Mouse (Mus musculus) midbrain, embryonic 15.5 days (tissue): ENCODE results near the gene Rdh5. TPM values are rescaled to one million over a fixed set of nuclear protein-coding genes. Genes with fewer than 3 reads are reported as not detected.

Experiments used
- ATAC-seq: fragments of 200-750 bp; cut with Nextera tagmentation; replicated peaks from 2 replicates; pipeline ENCODE4 v1.8.0; 2017; ENCODE audit warnings: moderate TSS enrichment
- H3K27ac ChIP-seq: fragments of 300-500 bp; sonication (generic); 2 replicates; pipeline ENCODE4 v1.5.1; 2015; ENCODE audit warnings: mild to moderate bottlenecking, inconsistent platforms
- H3K27me3 ChIP-seq: fragments of 300-500 bp; sonication (generic); replicated peaks from 2 replicates; pipeline ENCODE4 v1.6.1; 2015; ENCODE audit warnings: inconsistent platforms
- H3K36me3 ChIP-seq: fragments of 300-500 bp; sonication (generic); replicated peaks from 2 replicates; pipeline ENCODE4 v1.6.1; 2015; ENCODE audit warnings: inconsistent platforms
- H3K4me1 ChIP-seq: fragments of 300-500 bp; sonication (generic); 2 replicates; pipeline ENCODE4 v1.6.1; 2015; ENCODE audit warnings: inconsistent platforms
- H3K4me2 ChIP-seq: fragments of 300-500 bp; sonication (generic); 2 replicates; pipeline ENCODE4 v1.6.1; 2015; ENCODE audit warnings: inconsistent platforms, mild to moderate bottlenecking, moderate library complexity
- H3K4me3 ChIP-seq: fragments of 300-500 bp; sonication (generic); 2 replicates; pipeline ENCODE4 v1.5.1; 2015; ENCODE audit warnings: mild to moderate bottlenecking, inconsistent platforms
- H3K9ac ChIP-seq: fragments of 300-500 bp; sonication (generic); 2 replicates; pipeline ENCODE4 v1.6.1; 2015; ENCODE audit warnings: mild to moderate bottlenecking, inconsistent platforms
- H3K9me3 ChIP-seq: fragments of 300-500 bp; sonication (generic); 2 replicates; pipeline ENCODE4 v1.6.1; 2016; ENCODE audit warnings: inconsistent platforms
- WGBS: fragments of 180-500 bp; shearing (Covaris S2); methylation state at CpG from one replicate; pipeline ENCODE4 v1.1.7; 2015; ENCODE audit warnings: mixed read lengths; 5-methylcytosine and 5-hydroxymethylcytosine counted together
- polyA plus RNA-seq: library from polyadenylated mRNA; unstranded; fragments of >200 nt; fragmentation: Nextera tagmentation; extraction: Ambion mirVana; gene quantifications from 2 replicates; pipeline ENCODE4 v1.2.1, GENCODE M21; 2015

Gene Rdh5
- 12.9 and 15.4 TPM in 2 replicates for polyA plus RNA-seq

- Histone ChIP-seq H3K27ac (peak within 1 kb of the TSS; percentile 92), H3K4me2 (peak within 1 kb of the TSS; percentile 71), H3K4me1 (peaks cover 22% of the 10 kb centered on the region), H3K27me3 (no peaks in the 10 kb centered on the region), H3K4me3 (peak within 1 kb of the TSS; percentile 69), H3K9me3 (no peaks in the 10 kb centered on the region), H3K9ac (peak within 1 kb of the TSS; percentile 89), H3K36me3 (no peaks in the 10 kb centered on the region)
- no peak for ATAC-seq
- WGBS = 17% methylated on average over 1 of the region's 1 CpGs
Measured at GRCm38 (mm10) chr10:128922822-128923012, at the start of gene Rdh5. Rdh5 (minus strand) TSS chr10:128922888.

GRCm38 (mm10) chr10:128970740-128971250, 48.1 kb upstream of the Rdh5 start:
- Histone ChIP-seq H3K36me3 (no peaks in the 10 kb centered on the region), H3K9me3 (no peaks in the 10 kb centered on the region), H3K4me3 (no peak overlapping the region), H3K4me2 (no peak overlapping the region), H3K27me3 (no peaks in the 10 kb centered on the region), H3K9ac (no peak overlapping the region), H3K4me1 (no peaks in the 10 kb centered on the region), H3K27ac (no peak overlapping the region)
- WGBS = 44% methylated on average over 1 of the region's 1 CpGs
- ATAC-seq = no peak

- no peaks in the 10 kb centered on the region for H3K27me3 ChIP-seq
- no peaks in the 10 kb centered on the region for H3K4me1 ChIP-seq
- no peak overlapping the region for H3K27ac ChIP-seq
Measured at GRCm38 (mm10) chr10:128968341-128968749, 45.7 kb upstream of the Rdh5 start.

GRCm38 (mm10) chr10:128965871-128966270, 43.2 kb upstream of the Rdh5 start:
- ATAC-seq = no peak
- H3K27me3 ChIP-seq = no peaks in the 10 kb centered on the region
- no peak overlapping the region for H3K4me3 ChIP-seq

More at GRCm38 (mm10) chr10:128968341-128968749, 45.7 kb upstream of the Rdh5 start:
- no peaks in the 10 kb centered on the region for H3K36me3 ChIP-seq
- H3K9ac ChIP-seq = no peak overlapping the region
- no peak overlapping the region for H3K4me2 ChIP-seq
- no peaks in the 10 kb centered on the region for H3K9me3 ChIP-seq
- no peak for ATAC-seq
- no peak overlapping the region for H3K4me3 ChIP-seq
- 63% methylated on average over 1 of the region's 1 CpGs for WGBS

GRCm38 (mm10) chr10:128964961-128965360, 42.3 kb upstream of the Rdh5 start:
- Histone ChIP-seq H3K36me3 (no peaks in the 10 kb centered on the region), H3K27me3 (no peaks in the 10 kb centered on the region), H3K4me1 (no peaks in the 10 kb centered on the region), H3K27ac (no peak overlapping the region), H3K9me3 (no peaks in the 10 kb centered on the region), H3K4me2 (no peak overlapping the region), H3K4me3 (no peak overlapping the region), H3K9ac (no peak overlapping the region)
- no peak for ATAC-seq
- 84% methylated on average over 2 of the region's 2 CpGs for WGBS

More at GRCm38 (mm10) chr10:128965871-128966270, 43.2 kb upstream of the Rdh5 start:
- Histone ChIP-seq H3K36me3 (no peaks in the 10 kb centered on the region), H3K9me3 (no peaks in the 10 kb centered on the region), H3K27ac (no peak overlapping the region), H3K9ac (no peak overlapping the region), H3K4me1 (no peaks in the 10 kb centered on the region), H3K4me2 (no peak overlapping the region)
- 92% methylated on average over 6 of the region's 6 CpGs for WGBS

- H3K9ac ChIP-seq = no peak within 1 kb of the TSS
- H3K4me1 ChIP-seq = no peaks in the 10 kb centered on the region
- H3K27ac ChIP-seq = no peak within 1 kb of the TSS
- 86% methylated on average over 12 of the region's 12 CpGs for WGBS
- H3K4me3 ChIP-seq = no peak within 1 kb of the TSS
- no peaks in the 10 kb centered on the region for H3K27me3 ChIP-seq
- no peak within 1 kb of the TSS for H3K4me2 ChIP-seq
- ATAC-seq = no peak
- H3K36me3 ChIP-seq = no peaks in the 10 kb centered on the region
- H3K9me3 ChIP-seq = no peaks in the 10 kb centered on the region
Measured at GRCm38 (mm10) chr10:128960590-128961584, 38.2 kb upstream of the Rdh5 start, which contains the start of gene Mettl7b. Mettl7b (minus strand) TSS chr10:128960988.

- H3K4me3 ChIP-seq = no peak overlapping the region
- H3K27ac ChIP-seq = no peak overlapping the region
- H3K4me2 ChIP-seq = no peak overlapping the region
- ATAC-seq = no peak; the same call in 1 of the 2 replicates
- 70% methylated on average over 4 of the region's 4 CpGs for WGBS
- H3K36me3 ChIP-seq = no peaks in the 10 kb centered on the region
- H3K9me3 ChIP-seq = no peaks in the 10 kb centered on the region
- H3K4me1 ChIP-seq = no peaks in the 10 kb centered on the region
- H3K9ac ChIP-seq = no peak overlapping the region
- no peaks in the 10 kb centered on the region for H3K27me3 ChIP-seq
Measured at GRCm38 (mm10) chr10:128960142-128960541, 37.5 kb upstream of the Rdh5 start.

- Histone ChIP-seq H3K9me3 (no peaks in the 10 kb centered on the region), H3K27me3 (no peaks in the 10 kb centered on the region), H3K27ac (no peak overlapping the region), H3K4me3 (no peak overlapping the region), H3K36me3 (no peaks in the 10 kb centered on the region), H3K9ac (no peak overlapping the region), H3K4me1 (no peaks in the 10 kb centered on the region), H3K4me2 (no peak overlapping the region)
- WGBS = 81% methylated on average over 10 of the region's 10 CpGs
- ATAC-seq = no peak
Measured at GRCm38 (mm10) chr10:128958340-128958739, 35.7 kb upstream of the Rdh5 start.

GRCm38 (mm10) chr10:128950208-128950887, 27.7 kb upstream of the Rdh5 start:
- Histone ChIP-seq H3K27ac (no peak overlapping the region), H3K9ac (no peak overlapping the region), H3K4me1 (no peaks in the 10 kb centered on the region), H3K36me3 (no peaks in the 10 kb centered on the region), H3K4me3 (no peak overlapping the region), H3K27me3 (no peaks in the 10 kb centered on the region), H3K4me2 (no peak overlapping the region), H3K9me3 (no peaks in the 10 kb centered on the region)
- ATAC-seq = no peak
- WGBS = 76% methylated on average over 16 of the region's 16 CpGs

GRCm38 (mm10) chr10:128947496-128947895, 24.8 kb upstream of the Rdh5 start:
- H3K4me1 ChIP-seq = no peaks in the 10 kb centered on the region
- H3K36me3 ChIP-seq = no peaks in the 10 kb centered on the region
- no peak overlapping the region for H3K9ac ChIP-seq
- H3K9me3 ChIP-seq = no peaks in the 10 kb centered on the region
- no peak overlapping the region for H3K4me2 ChIP-seq
- no peak for ATAC-seq
- no peak overlapping the region for H3K27ac ChIP-seq
- WGBS = 91% methylated on average over 4 of the region's 4 CpGs
- H3K27me3 ChIP-seq = no peaks in the 10 kb centered on the region
- H3K4me3 ChIP-seq = no peak overlapping the region

GRCm38 (mm10) chr10:128945675-128946074, 23.0 kb upstream of the Rdh5 start:
- WGBS = 16% methylated on average over 3 of the region's 3 CpGs
- no peak overlapping the region for H3K27ac ChIP-seq
- no peak overlapping the region for H3K9ac ChIP-seq
- H3K9me3 ChIP-seq = no peaks in the 10 kb centered on the region
- no peaks in the 10 kb centered on the region for H3K27me3 ChIP-seq
- no peak overlapping the region for H3K4me3 ChIP-seq
- no peaks in the 10 kb centered on the region for H3K36me3 ChIP-seq
- no peak overlapping the region for H3K4me2 ChIP-seq
- H3K4me1 ChIP-seq = no peaks in the 10 kb centered on the region
- ATAC-seq = no peak

- no peak overlapping the region for H3K27ac ChIP-seq
- no peak overlapping the region for H3K4me3 ChIP-seq
- H3K4me1 ChIP-seq = no peaks in the 10 kb centered on the region
- H3K9me3 ChIP-seq = no peaks in the 10 kb centered on the region
- H3K4me2 ChIP-seq = no peak overlapping the region
- H3K36me3 ChIP-seq = no peaks in the 10 kb centered on the region
- peaks cover 9% of the 10 kb centered on the region for H3K27me3 ChIP-seq
- H3K9ac ChIP-seq = no peak overlapping the region
- ATAC-seq = no peak
- WGBS = 84% methylated on average over 10 of the region's 10 CpGs
Measured at GRCm38 (mm10) chr10:128940475-128941061, 17.9 kb upstream of the Rdh5 start.
